Mouse (Mus musculus) thymus, adult 18-20 months (tissue): ENCODE measurements around the gene Gemin7.
A peak's percentile ranks its signal among the peaks of the same experiment; 100 is the strongest.

Experiments used
- DNase-seq, 2 experiments: peaks; one replicate each; pipeline ENCODE4 v3.0.0; 2022; ENCODE audit warnings: mixed read lengths in 2 of 2

Gene Gemin7

DNA sequence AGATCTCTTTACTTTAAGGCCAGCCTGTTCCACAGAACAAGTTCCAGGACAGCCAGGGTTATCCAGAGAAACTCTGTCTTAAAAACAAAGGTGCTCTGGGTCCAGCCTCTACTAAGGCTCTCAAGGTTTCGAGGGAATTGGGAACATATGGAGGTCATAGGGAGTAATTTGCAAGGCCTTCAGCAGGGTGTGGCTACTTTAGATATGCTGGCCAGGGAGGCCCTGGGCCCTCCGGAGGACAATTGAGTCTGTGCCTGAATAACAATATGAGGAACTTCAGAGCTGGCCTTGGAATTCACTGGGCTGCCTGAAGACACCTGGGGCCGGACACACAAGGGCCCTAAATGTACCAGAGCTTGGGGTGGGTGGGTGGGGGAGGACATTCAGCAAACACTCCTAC lies 1.8 kb downstream of the Gemin7 start:
- DNase-seq, result no peak

DNA sequence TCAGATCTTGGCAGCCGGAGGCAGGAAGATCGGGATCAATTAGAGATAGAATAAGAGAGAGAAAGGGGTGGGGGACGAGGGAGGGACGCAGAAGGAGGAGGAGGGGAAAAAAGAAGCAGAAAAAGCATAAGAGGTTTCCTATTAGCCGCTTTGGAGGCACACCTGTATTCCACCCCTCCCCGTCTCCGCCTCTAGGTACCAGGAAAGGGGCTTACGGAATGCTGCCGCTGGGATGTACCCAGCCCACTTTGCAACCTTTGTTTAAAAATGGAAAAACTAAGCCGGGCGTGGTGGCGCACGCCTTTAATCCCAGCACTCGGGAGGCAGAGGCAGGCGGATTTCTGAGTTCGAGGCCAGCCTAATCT lies 3.6 kb downstream of the Gemin7 start:
- no peak for DNase-seq

DNA sequence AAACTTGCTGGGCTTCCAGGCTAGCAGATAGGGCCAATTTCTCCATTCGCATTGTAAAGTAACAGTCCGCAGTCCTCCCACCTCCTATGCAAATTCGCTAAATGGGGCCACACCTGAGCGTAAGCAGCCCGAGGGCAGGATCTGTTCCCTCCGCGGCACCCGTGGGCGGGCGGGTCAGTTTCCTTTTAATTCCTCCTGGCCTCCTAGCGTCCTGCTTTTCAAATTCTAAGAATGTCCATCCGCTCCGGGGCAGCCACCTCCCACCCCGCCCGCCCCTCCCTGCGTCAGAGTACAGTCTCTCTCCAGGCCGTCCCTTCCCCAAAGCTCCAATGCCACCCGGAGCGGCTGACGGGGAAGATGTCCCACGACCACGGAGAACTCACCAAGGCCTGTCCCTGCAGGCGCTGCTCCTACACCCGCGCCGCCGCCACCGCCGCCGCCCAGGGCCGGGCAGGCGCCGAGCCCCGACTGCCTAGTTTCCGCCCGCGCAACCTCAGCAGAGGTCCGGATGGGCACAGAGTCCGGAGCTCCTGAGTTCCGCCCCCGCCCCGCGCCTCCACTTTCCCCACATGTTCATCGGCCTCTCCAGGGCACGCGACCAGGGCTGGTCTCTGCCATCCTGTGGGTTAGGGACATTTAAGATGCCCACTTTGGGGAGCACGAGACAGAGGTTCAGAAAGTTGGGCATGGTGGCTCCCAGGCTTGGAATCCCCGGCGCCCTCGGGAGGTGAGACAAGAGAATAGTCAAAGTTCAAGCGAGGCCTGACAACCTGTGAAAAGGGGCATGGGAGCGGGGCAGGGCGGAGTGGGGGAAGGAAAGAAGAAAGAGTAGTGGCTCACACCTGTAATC lies 4.2 kb downstream of the Gemin7 start:
- peak; percentile 62 to 67 for DNase-seq

DNA sequence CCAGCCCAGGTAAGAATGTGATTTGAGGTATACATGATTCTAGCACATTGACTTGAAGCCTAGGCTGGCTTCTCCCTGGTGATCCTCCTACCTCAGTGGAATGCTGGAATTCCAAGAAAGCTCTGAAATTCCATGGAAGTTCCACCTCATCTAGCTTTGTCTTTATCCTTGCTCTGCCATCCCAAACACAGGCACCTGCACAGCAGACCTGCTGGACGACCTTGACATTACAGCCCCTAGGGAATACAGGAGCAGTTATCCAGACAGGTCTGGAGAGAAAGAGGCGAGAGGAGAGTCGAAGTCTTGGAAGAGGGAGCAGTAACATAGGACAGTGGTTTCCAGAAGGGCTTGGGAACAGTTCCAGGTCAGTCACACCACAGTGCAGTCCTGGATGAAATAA lies 7.7 kb downstream of the Gemin7 start:
- DNase-seq, result no peak

DNA sequence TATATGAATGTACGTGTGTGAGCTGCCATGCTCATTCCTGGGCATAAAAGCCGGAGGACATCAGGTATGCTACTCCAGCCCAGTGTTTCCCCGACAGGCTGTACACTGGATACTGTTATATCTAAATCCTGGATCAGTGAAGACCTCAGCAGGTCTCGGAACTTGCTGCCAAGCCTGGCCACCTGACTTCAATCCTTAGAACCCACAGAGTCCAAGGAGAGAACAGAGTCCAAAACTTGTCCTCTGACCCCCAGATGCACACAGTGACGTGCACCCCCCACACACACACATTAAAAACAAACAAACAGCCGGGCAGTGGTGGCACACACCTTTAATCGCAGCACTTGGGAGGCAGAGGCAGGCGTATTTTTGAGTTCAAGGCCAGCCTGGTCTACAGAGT lies 10.0 kb downstream of the Gemin7 start:
- no peak for DNase-seq

GRCm38 (mm10) chr7:19565803-19566202 lies 11.6 kb downstream of the Gemin7 start:
- no peak for DNase-seq

DNA sequence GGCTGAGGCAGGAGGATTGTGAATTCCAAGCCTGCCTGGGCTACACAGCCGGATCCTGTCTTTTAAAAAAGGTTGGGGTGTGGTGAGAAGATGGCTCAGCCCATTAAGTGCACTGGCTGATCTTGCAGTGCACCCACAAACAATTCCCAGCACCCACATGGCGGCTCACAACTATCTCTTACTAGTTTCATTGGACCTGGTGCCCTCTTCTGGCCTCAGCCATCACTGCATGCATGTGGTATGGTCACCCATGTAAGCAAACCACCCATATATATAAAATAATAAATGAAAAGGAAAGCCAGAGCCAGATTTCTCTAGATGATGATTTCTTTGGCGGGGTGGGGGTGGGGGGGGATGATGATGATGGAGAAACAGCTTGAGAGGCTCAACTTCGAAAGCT lies 12.9 kb downstream of the Gemin7 start:
- no peak for DNase-seq

DNA sequence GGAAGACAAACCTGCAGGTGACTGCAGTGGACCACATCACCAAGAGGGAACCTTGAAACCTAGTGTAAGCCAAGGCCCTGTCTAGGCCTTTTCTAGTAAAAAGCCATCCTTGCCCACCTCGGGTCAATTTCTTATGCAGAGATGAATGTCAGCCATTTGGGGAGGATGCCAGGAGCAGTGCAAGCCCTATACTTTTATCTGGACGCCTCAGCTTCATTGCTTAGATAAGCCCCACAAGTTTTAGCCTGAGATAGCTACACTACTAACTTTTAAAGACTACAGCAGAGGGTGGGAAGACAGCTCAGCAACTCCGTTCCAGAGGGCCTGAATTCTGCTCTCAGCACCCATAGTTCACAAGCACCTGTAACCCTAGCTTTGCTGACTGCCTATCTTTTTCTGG lies 13.5 kb downstream of the Gemin7 start:
- DNase-seq, result no peak

DNA sequence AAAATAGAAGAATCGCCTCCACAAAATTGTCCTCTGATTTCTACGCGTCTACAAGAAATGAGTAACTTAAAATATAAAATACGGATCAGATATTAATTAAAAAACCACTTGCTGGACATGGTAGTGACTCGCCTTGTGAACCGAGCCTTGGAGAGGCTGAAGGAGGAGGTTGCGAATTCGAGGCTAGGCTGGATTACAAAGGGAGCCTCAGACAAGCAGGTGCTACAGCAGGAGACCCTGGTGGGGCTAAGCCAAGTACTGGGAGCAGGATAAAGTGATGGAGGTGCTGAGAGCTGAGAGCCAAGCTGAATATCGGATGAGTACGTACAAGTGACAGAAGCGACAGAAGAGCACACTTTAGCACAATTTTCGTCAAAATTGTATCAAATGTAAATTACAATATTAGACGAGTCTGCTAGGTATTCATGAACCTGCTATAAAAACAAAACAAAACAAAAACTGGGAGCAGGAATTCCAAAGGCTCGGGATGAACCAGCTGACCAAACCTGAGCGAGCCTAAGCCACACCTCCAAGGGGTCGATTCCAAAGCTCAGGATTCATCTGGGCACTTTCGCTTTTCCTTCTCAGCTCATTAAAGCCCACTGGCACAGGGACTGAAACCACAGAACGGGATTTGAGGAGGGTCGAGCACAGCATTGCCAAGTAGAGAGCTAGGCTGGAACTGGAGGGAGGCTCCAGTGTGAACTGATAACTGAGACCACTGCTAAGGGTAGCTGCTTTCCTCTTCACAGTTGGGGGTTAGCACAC lies 14.6 kb downstream of the Gemin7 start, which contains the start of gene Ppp1r37:
TSS of gene Ppp1r37 (minus strand) at position 434 of the 768 bp plus-strand sequence.
- no peak for DNase-seq

GRCm38 (mm10) chr7:19561765-19562642 lies 15.4 kb downstream of the Gemin7 start:
- peak; percentile 73 to 74 for DNase-seq

GRCm38 (mm10) chr7:19561431-19561764 lies 16.0 kb downstream of the Gemin7 start:
- DNase-seq, result no peak

DNA sequence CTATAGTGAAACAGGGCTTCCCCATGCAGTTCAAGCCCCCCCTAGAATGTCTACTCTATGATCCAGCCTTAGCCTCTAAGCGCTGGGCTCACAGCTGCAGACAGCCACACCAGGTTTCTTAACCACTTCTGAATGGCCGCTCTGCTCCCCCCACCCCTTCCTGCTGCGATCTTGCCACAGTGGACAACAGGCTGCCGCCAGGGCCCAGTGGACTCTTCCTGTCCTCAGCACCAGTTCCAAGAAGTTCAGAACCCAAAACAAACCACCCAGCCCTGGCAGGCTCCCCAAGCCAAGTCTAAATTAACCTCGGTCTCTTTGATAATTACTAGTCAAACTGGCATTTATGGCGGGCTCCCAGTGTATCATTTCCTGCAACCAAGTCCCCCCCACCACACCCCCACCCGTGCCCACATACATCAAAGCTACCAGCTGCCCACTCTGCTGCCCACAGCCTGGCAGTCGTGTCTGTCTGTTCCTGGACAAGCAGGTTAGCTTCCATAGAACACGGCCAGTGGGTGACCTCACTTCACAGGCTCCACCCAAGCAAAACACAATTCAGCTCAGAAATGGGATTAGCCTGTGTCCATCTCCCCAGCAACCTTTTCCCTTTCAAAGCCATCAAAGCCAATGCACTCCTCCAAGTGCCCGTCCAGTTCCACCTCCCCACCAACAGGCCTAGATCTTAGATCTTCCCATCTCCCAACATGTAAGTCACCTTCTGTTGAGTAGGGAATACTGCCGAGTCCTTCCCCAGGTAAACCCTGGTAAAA lies 16.7 kb downstream of the Gemin7 start:
- DNase-seq, result no peak

GRCm38 (mm10) chr7:19558965-19559364 lies 18.4 kb downstream of the Gemin7 start:
- DNase-seq, result no peak

- DNase-seq, result no peak
These were observed 19.2 kb downstream of the Gemin7 start for GRCm38 (mm10) chr7:19557982-19558900.

- DNase-seq, result no peak
These were observed 20.3 kb downstream of the Gemin7 start for GRCm38 (mm10) chr7:19557086-19557485.

DNA sequence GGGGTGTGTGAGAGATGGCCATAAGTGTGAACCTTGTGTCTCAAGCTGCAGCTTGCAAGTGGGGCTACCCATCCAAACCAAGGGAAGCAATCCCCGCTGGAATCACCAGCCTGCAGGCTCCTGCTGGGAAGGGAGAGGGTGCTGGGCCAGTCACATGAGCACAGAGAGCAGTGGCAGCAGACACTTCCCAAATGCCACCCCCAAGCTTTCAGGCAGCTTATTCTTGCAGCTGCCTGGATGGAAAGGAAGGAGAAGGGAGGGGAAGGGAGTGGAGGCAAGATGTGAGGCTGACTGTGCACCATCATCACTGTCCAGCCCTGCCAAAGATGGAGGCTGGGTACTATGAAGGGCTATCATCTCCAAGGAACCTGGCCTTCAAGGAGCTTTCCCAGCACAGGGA lies 23.2 kb downstream of the Gemin7 start:
- no peak for DNase-seq

GRCm38 (mm10) chr7:19552443-19552842 lies 25.0 kb downstream of the Gemin7 start:
- DNase-seq, result no peak

- no peak for DNase-seq
These were observed 25.8 kb downstream of the Gemin7 start for GRCm38 (mm10) chr7:19551634-19552033.

DNA sequence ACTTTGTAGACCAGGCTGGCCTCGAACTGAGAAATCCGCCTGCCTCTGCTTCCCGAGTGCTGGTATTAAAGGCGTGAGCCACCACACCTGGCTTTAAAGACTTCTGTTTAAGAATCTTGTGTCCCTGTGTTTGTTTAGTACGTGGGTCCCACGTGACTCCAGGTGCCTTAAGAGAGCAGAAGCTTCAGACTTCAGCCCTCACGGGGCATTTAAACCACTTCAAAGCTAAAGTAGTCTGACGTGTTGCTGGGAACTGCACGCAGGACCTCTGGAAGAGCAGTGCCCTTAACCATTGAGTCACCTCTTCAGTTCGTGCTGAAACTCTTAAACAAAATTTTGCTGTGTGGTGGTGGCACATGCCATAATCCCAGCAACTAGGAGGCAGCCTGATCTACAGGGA lies 28.0 kb downstream of the Gemin7 start:
- no peak for DNase-seq

- no peak for DNase-seq
These were observed 29.9 kb downstream of the Gemin7 start for GRCm38 (mm10) chr7:19547344-19547969.

DNA sequence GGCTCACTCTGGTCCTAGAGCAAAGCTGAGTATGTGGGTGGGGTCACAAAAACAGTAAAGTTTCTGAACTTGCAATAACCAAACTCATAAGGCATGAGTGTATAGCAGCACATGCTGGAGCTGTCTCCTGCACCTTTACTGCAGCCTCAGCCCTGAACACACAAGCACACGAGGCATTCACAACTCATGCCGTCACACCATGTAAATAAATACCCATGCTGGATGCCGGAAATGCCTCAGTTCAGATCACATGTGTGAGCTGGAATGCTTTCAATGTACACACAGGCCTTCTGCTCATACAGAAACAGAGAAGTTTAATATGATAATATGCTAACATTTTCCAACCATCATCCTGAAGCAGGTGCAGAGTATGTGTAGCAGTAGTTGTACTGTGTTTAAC lies 31.4 kb downstream of the Gemin7 start:
- no peak for DNase-seq
